Mouse (Mus musculus) CH12F3 (cell line): ENCODE measurements around the gene Rsph3a.
"Not testable (repeated sequence)": the region's sequence is repeated elsewhere in the genome, so short reads cannot be mapped to it uniquely, and the experiment has no call there.

Experiments
- in situ Hi-C: fragments of 300-500 bp; cut with MboI; formaldehyde crosslinking; loops from 2 replicates; pipeline ENCODE4 v1.14.3; 2020; ENCODE audit warnings: low sequenced_read_pairs

Gene Rsph3a

DNA sequence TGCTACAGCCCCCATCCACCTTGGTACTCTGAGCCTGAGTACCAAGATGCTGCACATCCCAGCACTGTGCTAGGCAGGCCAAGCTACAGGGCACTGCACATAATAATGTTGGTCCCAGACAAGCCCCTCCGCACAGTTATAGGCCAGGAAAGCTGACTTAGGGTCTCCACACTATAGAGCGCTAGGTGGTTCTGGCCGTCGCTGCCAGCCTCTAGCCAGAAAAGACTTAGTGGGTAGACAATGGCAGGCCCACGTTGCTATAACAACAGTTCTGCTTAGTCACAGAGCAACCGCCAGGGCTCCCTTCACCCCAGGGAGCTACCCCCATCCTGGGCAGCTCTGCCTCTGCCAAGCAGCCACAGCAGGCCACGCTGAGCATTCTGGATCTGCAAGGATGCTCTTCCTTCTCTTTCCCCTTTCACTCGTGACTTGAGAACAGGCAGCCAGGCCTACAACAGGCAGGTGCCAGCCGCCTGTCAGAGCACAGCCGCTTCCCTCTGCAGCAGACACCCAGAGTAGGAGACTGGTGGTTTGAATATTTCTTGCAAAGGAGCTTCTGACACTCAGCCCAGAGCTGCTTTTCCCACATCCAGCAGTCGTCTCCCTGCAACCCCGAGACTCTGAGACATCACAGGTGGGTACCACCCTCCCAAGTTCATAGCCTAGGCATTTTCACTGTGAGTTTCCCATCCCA lies 82.2 kb downstream of the Rsph3a start:
- in situ Hi-C loops, result not testable (repeated sequence)
